Mouse (Mus musculus) megakaryocyte, embryonic 14.5 days (primary cell): ENCODE results near the gene Slc17a7.

ENCODE experiments used
- FLI1 ChIP-seq: IDR thresholded peaks from 2 replicates; pipeline ENCODE4 v1.6.1; 2012; ENCODE audit warnings: low read length, inconsistent platforms, mixed read lengths
- GATA1 ChIP-seq: IDR thresholded peaks from 3 replicates; pipeline ENCODE4 v1.6.1; 2012; ENCODE audit warnings: mixed read lengths, low read length, inconsistent platforms, borderline replicate concordance

DNA sequence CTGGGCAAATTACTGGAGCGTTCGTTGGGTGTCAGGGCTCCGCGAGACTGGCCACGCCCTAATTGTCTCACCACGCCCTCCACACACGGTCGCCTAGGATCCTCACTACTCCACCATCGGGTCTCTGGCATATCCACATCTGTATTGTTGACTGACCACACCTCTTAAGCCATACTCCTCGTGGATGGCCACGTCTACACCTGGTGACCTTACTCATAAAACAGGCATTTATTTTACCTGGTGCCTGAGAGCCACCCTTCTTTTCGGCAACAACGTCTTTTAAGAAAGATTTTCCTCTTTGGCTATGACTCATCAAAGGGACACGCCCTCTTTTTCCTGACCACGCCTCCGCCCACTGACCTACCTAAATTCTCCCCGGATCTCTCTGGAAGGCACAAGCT is 48.1 kb downstream of the Slc17a7 start, which contains the start of gene Dkkl1:
- TF ChIP-seq GATA1: no peak
- TF ChIP-seq FLI1: no peak
